Mouse (Mus musculus): ENCODE measurements at regions not wholly inside any gene's neighbourhood (a gene's known extent, or its start where the extent isn't known, plus 50 kb on each side); places are given as distances from the start of the nearest gene placed in this dataset.
"Not testable (repeated sequence)": the region's sequence is repeated elsewhere in the genome, so short reads cannot be mapped to it uniquely, and the experiment has no call there.

DNA sequence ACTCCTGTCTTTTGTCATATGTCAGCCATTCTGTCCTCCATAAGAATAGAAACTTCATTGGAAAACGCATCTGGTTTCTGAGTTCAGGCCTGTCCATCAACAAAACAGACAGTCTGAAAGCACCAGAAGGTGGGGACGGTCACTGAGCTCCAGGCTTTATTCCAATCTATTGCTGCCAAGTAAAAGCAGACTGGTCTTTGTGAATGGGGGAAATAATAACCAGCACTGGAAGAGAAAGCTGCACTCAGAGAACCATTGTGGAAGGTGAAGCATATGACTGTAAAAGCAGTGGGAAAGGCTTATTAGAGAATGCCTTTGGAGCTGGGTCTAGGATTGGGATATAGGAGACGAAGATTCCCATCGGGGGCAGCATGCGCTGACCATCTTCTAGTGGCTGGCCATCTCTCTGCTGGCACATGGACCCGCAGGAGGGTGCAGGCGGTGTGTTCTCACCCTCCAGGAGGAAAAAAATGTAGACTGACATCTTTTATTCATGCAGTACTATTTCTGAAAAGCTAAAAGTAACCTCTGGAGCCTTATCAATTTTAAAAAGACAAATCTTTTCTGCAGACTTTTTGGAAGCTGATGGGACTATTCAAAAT lies 1638.0 kb downstream of the Car8 start:
- DNase-seq = no peak

DNA sequence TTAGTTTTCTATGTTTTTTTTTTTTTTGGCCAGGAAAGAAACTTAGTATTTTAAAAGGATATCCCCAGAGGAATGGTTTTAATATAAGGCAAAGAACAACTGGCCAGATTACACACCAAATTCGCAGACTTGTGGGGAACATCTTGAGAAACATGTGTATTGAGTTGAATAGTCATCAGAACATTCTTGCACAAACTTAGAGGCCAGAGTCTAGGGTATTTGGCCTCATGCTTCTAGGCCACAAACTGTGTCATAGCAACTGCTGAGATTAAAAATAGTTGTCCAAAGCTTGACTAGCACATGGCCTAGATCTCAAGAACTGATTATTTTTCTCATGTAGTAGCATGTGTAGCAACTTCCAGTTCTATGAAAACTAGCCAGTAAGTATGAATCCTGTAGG lies 1642.5 kb downstream of the Car8 start:
- no peak for DNase-seq

DNA sequence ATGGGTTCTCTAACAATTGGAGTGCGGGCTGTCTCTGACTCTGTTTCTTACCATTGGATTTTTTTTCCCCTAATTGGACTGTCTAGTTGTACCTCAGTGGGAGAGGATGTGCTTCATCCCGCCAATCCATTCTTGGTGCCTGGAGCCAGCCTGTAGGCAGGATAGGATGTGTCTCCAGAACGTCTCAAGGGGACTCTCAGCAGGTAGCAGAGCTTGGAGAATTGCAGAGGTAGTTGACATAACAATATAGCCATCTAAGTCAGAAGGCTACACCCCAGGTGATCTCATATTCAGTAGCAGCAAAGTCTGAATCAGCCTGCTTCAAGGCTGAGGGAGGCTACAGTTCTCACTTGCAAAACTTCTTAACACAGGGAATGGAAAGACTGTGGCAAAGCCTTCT lies 1646.0 kb downstream of the Car8 start:
- not testable (repeated sequence) for DNase-seq

DNA sequence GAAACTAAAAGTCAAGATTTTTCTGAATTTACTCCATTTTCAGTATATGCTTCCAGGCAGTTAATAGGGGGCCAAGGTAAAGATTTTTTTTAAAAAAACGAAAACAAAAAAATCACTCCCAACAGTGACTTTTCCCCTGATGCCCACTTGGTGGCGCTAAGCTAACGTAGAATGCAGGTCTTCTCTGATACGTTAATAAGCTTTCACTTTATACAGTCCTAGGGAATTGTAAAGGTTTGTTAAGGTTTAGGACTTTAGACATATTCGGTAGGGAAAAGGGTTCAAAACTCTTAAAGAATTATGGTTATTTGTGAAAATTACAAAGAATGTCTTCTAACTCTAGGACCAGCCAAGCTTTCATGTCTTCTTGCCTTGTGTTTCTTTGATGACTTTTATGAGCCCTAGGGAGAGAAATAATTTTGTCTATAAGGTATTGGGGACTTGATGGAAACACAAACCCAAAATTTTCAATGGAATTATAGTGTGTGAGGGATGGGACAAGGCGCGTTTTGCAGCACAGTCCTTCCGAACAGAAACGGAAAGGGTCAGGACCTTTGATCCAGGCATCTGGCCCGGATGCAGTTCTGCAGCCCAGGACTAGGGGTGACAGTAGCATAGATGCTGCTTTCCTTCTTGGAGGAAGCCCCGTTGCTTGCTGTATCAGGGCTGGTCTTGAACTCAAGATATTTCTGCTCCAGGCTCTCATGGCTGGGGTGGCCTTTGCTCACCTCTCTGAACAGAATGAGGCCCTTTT lies 1677.1 kb downstream of the Car8 start:
- DNase-seq = peak in 1 of 2 experiments; percentile 21

DNA sequence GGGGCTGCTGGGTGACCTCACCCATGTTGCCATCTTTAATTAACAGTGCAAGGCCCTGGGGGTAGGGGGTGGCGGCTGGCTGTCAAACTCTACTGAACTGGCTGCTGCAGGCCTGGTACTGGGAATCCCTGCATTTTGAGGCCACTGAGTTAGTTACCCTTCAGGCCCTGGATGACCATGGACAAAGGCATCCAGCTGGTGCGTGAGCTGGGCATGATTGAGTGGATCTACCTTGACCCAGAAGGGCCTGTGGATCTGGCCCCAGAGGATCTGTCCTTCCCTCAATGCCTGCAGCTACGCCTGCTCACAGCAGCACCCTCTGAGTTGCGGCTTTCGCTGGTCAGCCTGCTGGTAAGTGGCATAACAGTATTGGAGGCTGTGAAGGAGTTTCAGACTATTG lies 1699.2 kb downstream of the Car8 start:
- no peak for DNase-seq

DNA sequence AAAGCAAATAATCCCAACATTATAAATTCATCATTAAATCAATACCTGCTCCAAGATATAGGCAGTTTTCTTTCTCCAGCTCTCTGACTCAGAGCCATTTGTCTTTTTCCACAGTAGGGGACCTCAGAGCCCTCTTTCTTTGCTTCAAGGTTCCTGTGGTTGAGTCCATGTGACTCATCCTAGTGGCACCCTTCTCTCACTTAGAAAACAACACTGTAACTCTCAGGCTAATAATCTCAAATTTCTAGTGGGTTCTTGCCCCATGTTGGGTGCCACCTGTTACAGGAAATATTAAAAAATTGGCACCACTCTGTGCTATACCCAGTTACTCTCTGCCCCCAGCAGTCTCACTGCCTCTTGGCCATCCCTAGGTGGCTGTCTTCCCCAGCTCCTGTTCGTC lies 1706.4 kb downstream of the Car8 start:
- DNase-seq = no peak

DNA sequence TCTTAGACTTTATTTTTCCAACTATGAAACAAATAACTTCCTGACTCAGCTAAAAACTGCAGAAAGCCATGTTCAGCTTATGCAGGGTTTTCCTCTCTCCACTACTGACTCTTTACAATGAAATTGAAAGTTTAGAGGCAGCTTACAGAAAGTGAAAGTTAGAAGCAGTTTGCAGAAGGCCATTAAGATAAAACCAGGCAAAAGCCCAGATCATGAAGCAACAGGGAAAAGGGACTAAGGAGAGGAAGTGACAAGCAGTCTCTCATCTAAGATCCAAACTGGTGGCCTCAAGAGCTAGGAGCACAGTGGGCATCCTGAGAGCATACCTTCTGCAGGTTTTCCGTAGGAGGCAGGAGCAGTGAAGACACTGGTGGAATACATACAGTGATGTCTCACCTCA lies 1721.2 kb downstream of the Car8 start:
- no peak for DNase-seq

DNA sequence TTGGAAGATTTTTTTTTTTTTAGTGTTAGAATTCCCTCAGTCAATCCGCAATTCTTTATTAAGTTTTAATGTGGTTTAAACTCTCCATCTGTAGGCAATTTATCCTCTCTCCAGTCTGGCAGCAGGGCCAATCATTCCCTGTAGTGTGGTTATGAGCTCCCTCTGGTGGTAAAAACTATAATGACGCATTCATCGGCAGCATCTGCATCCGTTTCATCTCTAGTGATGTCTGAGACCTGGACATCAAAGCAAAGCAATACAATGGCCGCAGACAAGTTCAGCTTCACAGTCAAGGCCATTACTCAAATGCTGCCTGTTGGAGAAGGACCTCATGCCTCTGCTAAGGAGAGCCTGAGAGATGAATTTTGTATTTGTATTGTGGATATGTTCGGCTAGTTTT lies 1721.7 kb upstream of the Impad1 start:
- DNase-seq = peak in 1 of 2 experiments; percentile 47

DNA sequence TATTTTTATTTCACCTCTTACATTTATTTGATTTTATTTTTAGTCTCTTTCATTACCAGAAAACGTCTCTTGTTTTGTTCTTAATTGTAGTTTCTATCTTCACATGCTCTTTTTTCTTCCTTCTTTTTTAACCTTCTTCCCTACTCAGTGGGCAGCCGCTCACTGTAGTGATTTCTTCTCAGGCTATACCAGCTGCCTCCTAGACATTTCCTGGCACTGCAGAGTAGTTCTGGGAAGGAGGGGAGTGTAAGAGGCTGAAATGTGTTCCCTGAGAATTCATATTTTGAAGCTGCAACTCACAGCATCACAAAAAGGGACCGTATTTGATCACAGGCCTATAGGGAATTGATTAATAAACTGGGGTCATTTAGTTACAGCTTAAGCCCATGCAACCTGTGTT lies 1720.5 kb upstream of the Impad1 start:
- DNase-seq = no peak

DNA sequence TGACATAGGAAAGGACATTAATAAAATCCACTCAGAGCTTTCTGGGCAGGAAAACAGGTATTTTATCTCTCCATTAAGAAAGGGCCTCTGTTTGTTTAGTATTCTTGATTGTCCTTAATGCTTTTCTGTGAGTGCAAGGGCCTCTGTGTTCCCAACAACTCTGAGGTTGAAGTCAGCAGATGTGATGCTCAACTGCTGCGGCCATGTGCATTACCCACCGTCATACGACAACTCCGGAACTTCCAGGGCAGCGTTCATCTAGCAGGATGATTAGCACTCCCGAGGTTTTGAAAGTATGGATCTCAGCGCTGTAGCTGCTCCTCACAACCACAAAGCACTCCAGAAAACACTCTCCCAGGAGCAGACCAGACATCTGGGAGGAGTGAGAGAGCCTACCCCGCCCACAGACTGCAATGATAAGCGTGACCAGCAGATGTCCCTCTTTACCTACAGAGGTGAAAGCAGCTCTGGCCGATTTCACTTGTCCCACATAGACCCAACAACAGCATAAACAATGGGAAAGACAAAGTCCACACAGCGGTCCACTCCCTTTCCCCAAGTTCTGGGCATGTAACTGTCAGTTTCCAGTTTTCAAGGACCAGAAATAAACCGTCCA lies 1719.7 kb upstream of the Impad1 start:
- peak; percentile 45 to 76 for DNase-seq

DNA sequence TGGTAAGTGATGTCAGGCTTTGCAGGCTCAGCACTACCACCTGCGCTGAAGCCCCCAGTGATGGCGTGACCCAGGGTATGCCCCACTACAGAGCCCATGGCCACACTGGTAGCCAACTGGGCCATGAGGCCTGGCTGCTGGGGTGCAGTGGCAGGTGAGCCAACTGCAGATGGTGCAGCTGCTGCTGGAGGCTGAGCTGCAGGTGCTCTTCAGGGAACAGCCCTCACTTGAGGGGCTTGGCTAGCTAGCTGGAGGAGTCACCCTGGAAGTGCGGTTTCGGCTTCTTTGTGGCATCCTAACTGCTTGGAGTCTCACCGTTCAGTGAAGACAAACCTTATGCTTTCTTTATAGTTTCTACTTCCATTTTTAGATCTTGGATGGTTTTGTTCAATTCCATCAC lies 1714.9 kb upstream of the Impad1 start:
- no peak for DNase-seq

Measured in spleen, adult 18-20 months (tissue).